In genomic region chr14:85935091-85935490, GRCm38 (mm10) we compare ENCODE assay signal across 12 mouse cellular contexts.
"Had no signal": no experiment of that assay in that cellular context is flagged by ENCODE, and none has a peak within 500 bp of the region (broad histone marks: within the 10 kb centered on the region; RNA-seq: fewer than 3 reads in every experiment).

No protein-coding gene starts in this region.

- ATAC-seq: intestine, embryonic 15.5 days; midbrain, embryonic 15.5 days had no signal

- DNase-seq: kidney, adult 11 months; kidney, adult 8-10 months; kidney, postnatal 10 days; kidney, postnatal 36 days; liver, embryonic 13.5 days; lung, adult 2 months; lung, postnatal 14 days; right cerebral cortex, postnatal 14 days; right cerebral cortex, postnatal 4 days; thymus, postnatal 25 days had no signal
